Mouse (Mus musculus) lung, adult 2 months (tissue): ENCODE measurements around the gene Bbs4. TPM values are rescaled to one million over a fixed set of nuclear protein-coding genes. Genes with fewer than 3 reads are reported as not detected.

Experiments used
- DNase-seq: peaks from one replicate; pipeline ENCODE4 v3.0.0; 2022
- H3K4me1 ChIP-seq: fragments of 200-500 bp; 2 replicates; pipeline ENCODE4 v1.6.1; 2011; ENCODE audit warnings: low read length; ENCODE audit not compliant: control insufficient read depth, insufficient read depth
- H3K4me3 ChIP-seq: fragments of 200-500 bp; replicated peaks from 2 replicates; pipeline ENCODE3; 2011; ENCODE audit warnings: low read depth, mild to moderate bottlenecking, control low read depth, low read length; ENCODE audit errors: extremely low read depth
- CTCF ChIP-seq: fragments of 200-500 bp; IDR thresholded peaks from 2 replicates; pipeline ENCODE4 v1.5.1; 2011; ENCODE audit warnings: mild to moderate bottlenecking, low read length, control low read depth; ENCODE audit not compliant: insufficient read depth
- POLR2A ChIP-seq: fragments of 200-500 bp; IDR thresholded peaks from 2 replicates; pipeline ENCODE4 v1.6.1; 2011; ENCODE audit warnings: low read depth, mild to moderate bottlenecking, control low read depth, low read length, borderline replicate concordance; ENCODE audit errors: extremely low read depth
- WGBS: fragments of 180-500 bp; shearing (Covaris S2); methylation state at CpG from one replicate; pipeline ENCODE4 v1.1.7; 2018; 5-methylcytosine and 5-hydroxymethylcytosine counted together
- polyA plus RNA-seq: library from polyadenylated mRNA; depleted of rRNA; stranded (reverse); fragments of >200 nt; gene quantifications from 2 replicates; pipeline ENCODE4 v1.2.3, GENCODE M21; 2012

Gene Bbs4
- polyA plus RNA-seq, 1 experiment = 3.5 TPM

DNA sequence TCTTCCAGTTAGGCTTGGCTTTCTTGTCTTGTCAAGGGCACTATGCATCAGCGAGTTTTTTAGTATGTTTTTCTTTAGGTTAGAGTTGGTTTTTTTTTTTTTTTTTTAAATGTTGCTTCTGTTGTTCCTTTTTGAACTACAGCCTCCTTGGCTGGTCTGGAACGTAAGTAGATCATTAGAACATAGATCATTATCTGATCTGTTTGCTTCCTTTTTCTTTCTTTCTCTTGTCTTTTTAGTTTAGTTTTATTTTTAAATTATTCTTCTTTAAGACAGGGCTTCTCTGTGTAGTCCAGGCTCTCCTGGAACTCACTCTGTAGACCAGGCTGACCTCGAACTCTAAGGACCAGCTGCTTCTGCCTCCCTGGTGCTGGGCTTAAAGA lies 60.8 kb downstream of the Bbs4 start:
- 31% methylated on average over 3 of the region's 3 CpGs for WGBS
- no peak for DNase-seq
- Histone ChIP-seq H3K4me3 (no peak overlapping the region), H3K4me1 (no peaks in the 10 kb centered on the region; the same call in 1 of the 2 replicates)
- no peak for TF ChIP-seq CTCF
- TF ChIP-seq POLR2A = no peak

GRCm38 (mm10) chr9:59291688-59292492 lies 61.4 kb downstream of the Bbs4 start:
- Histone ChIP-seq H3K4me3 (peak overlapping the region; percentile 71), H3K4me1 (no peaks in the 10 kb centered on the region; the same call in 1 of the 2 replicates)
- no peak for TF ChIP-seq POLR2A
- no peak for TF ChIP-seq CTCF
- WGBS = under 1% methylated on average over 50 of the region's 50 CpGs
- no peak for DNase-seq

- under 1% methylated on average over 58 of the region's 58 CpGs for WGBS
- Histone ChIP-seq H3K4me1 (no peaks in the 10 kb centered on the region; the same call in 1 of the 2 replicates), H3K4me3 (peak within 1 kb of the TSS; percentile 71)
- TF ChIP-seq CTCF = peak; percentile 56
- peak; percentile 91 for TF ChIP-seq POLR2A
- peak; percentile 98 for DNase-seq
Observed at GRCm38 (mm10) chr9:59290957-59291687, 62.2 kb downstream of the Bbs4 start, which contains the start of gene Adpgk. Gene Adpgk, plus strand, starts transcription at chr9:59291558.

GRCm38 (mm10) chr9:59289529-59290115 lies 63.7 kb downstream of the Bbs4 start:
- Histone ChIP-seq H3K4me3 (no peak overlapping the region), H3K4me1 (no peaks in the 10 kb centered on the region; the same call in 1 of the 2 replicates)
- no peak for TF ChIP-seq POLR2A
- TF ChIP-seq CTCF = no peak
- no peak for DNase-seq
- 76% methylated on average over 6 of the region's 6 CpGs for WGBS

- 69% methylated on average over 3 of the region's 3 CpGs for WGBS
Observed at GRCm38 (mm10) chr9:59288685-59289410, 64.5 kb downstream of the Bbs4 start.

GRCm38 (mm10) chr9:59288058-59288457 lies 65.2 kb downstream of the Bbs4 start:
- no peak for TF ChIP-seq CTCF
- no peak for TF ChIP-seq POLR2A
- H3K4me1 ChIP-seq = no peaks in the 10 kb centered on the region; the same call in 1 of the 2 replicates
- H3K4me3 ChIP-seq = no peak overlapping the region
- no peak for DNase-seq
- 69% methylated on average over 5 of the region's 5 CpGs for WGBS

More at GRCm38 (mm10) chr9:59288685-59289410, 64.5 kb downstream of the Bbs4 start:
- DNase-seq = no peak
- TF ChIP-seq POLR2A (no peak), CTCF (no peak)
- Histone ChIP-seq H3K4me3 (no peak overlapping the region), H3K4me1 (no peaks in the 10 kb centered on the region; the same call in 1 of the 2 replicates)

- WGBS = 70% methylated on average over 6 of the region's 6 CpGs
- no peak for DNase-seq
- no peak for TF ChIP-seq CTCF
- no peak for TF ChIP-seq POLR2A
- Histone ChIP-seq H3K4me3 (no peak overlapping the region), H3K4me1 (no peaks in the 10 kb centered on the region; the same call in 1 of the 2 replicates)
Observed at GRCm38 (mm10) chr9:59285614-59286013, 67.7 kb downstream of the Bbs4 start.

GRCm38 (mm10) chr9:59282683-59282986 lies 70.7 kb downstream of the Bbs4 start:
- DNase-seq = no peak
- Histone ChIP-seq H3K4me3 (no peak overlapping the region), H3K4me1 (no peaks in the 10 kb centered on the region; the same call in 1 of the 2 replicates)
- TF ChIP-seq POLR2A (no peak), CTCF (no peak)
- WGBS = 35% methylated on average over 7 of the region's 7 CpGs

DNA sequence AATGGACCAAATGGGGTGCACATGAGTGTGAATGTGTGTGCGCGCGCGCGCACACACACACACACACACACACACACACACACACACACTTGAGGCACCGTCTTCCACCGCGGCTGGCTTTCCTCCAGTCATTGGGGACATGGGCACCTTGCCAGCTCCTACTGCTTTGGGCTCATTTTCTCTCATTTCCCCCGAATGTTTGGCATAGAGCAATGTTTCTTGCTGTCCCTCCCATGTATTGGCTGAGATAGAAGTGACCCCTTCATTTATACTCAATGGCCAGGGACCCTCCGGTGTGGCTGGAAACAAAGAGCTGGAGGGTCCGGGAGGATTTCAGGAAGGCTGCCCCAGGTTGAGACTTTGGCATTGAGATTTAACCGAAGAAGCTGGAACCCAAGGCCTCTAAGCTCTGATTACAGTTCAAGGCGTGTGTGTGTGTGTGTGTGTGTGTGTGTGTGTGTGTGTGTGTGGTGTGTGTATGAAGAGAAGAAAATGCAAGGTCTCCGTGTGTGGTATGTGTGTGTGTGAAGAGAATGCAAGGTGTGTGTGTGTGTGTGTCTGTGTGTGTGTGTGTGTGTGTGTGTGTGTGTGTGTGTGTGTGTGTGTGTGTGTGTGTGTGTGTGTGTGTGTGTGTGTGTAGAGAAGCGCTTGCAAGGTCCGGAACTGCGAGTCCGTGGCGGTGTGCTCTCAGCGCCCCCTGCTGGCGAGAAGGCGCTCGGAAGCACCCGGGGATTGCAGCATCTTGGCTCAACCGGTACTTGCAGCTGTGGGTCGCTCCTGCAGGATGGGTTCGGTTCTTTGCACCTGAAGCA lies 71.2 kb downstream of the Bbs4 start:
- TF ChIP-seq CTCF = peak; percentile 65
- TF ChIP-seq POLR2A = no peak
- no peaks in the 10 kb centered on the region; the same call in 1 of the 2 replicates for H3K4me1 ChIP-seq
- H3K4me3 ChIP-seq = no peak overlapping the region
- peak; percentile 71 for DNase-seq
- 42% methylated on average over 17 of the region's 27 CpGs for WGBS
